Mouse (Mus musculus) thymus, adult 2 months (tissue): ENCODE results near the gene Suds3.

Source experiments
- CTCF ChIP-seq: fragments of 200-500 bp; IDR thresholded peaks from 2 replicates; pipeline ENCODE4 v1.5.1; 2012; ENCODE audit warnings: mild to moderate bottlenecking, control low read depth, low read length, moderate library complexity, borderline replicate concordance; ENCODE audit not compliant: control insufficient read depth, poor library complexity, insufficient read depth; ENCODE audit errors: extremely low read depth
- POLR2A ChIP-seq: fragments of 200-500 bp; IDR thresholded peaks from 2 replicates; pipeline ENCODE4 v1.6.1; 2012; ENCODE audit warnings: mild to moderate bottlenecking, low read length, control low read depth, moderate library complexity; ENCODE audit not compliant: control insufficient read depth, poor library complexity, insufficient read depth; ENCODE audit errors: extremely low read depth

DNA sequence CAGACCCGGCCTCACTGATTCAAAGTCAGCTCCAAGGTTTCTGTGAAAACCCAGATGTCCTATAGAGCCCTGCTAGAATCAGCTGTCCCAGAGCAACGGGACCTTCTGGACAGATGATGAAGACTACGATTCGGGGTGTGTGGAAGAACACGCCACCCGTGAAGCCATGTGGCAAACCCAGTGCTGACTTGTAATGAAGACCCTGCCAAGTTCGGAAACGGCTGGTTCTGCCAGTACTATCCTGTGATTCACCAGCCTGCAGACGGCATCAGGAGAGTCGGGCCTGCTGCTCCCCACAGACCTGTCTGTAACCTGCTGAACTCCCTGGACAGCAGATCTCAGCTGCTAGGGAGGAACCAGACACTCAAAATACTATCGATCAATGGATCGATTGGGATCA, 11.6 kb downstream of the Suds3 start:
- TF ChIP-seq CTCF = no peak
- TF ChIP-seq POLR2A = no peak
